Mouse (Mus musculus): ENCODE results near the gene Bcap29.

DNA sequence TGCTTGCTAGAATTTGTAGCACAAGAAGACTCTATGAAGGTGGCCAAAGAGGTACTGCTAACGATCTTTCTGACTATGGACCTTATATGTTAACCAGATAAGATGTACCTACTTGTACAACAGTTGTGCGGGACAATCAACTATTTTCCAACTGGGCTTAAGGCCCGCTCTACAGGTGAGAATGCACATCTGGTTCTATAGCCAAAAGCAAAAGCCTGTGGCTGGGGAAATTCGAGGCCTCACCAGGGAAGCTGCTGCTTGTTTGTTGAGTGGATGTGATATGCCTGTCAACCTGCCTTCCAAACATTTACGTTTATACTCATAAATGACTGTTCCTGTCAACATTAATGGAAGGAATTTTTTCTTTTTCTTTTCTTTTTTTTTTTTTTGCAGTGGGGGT lies 52.4 kb downstream of the Bcap29 start:
- TF ChIP-seq MYOD1 (IDR thresholded peaks at IDR 0.05; ENCODE audit: control insufficient read depth in 1 of 3, insufficient read length in 2 of 3, low read depth in 2 of 3) (no peak), POLR2A (IDR thresholded peaks at IDR 0.05; ENCODE audit: insufficient read length, low read depth) (no peak), CEBPB (IDR thresholded peaks at IDR 0.05; ENCODE audit: insufficient read depth, poor library complexity, severe bottlenecking) (no peak), SRF (IDR thresholded peaks at IDR 0.05; ENCODE audit: control insufficient read depth, insufficient read length, low read depth) (no peak), MAX (IDR thresholded peaks at IDR 0.05; ENCODE audit: low read depth) (no peak), REST (IDR thresholded peaks at IDR 0.05; ENCODE audit: insufficient read depth, insufficient read length) (no peak), POLR2AphosphoS2 (IDR thresholded peaks at IDR 0.05; ENCODE audit: insufficient read length, low read depth) (no peak), TCF12 (IDR thresholded peaks at IDR 0.05; ENCODE audit: insufficient read depth, poor library complexity, severe bottlenecking) (no peak), USF1 (IDR thresholded peaks at IDR 0.05; ENCODE audit: low read depth) (no peak)

All from myocyte (in vitro differentiated cells).